Mouse (Mus musculus) adipocyte (in vitro differentiated cells): ENCODE data around the gene Dhx16.
"Not testable (repeated sequence)": the region's sequence is repeated elsewhere in the genome, so short reads cannot be mapped to it uniquely, and the experiment has no call there.

ENCODE experiments used
- DNase-seq: peaks from one replicate; pipeline ENCODE4 v3.0.0-alpha.2; 2016; ENCODE audit warnings: low spot score

Dhx16 gene

DNA sequence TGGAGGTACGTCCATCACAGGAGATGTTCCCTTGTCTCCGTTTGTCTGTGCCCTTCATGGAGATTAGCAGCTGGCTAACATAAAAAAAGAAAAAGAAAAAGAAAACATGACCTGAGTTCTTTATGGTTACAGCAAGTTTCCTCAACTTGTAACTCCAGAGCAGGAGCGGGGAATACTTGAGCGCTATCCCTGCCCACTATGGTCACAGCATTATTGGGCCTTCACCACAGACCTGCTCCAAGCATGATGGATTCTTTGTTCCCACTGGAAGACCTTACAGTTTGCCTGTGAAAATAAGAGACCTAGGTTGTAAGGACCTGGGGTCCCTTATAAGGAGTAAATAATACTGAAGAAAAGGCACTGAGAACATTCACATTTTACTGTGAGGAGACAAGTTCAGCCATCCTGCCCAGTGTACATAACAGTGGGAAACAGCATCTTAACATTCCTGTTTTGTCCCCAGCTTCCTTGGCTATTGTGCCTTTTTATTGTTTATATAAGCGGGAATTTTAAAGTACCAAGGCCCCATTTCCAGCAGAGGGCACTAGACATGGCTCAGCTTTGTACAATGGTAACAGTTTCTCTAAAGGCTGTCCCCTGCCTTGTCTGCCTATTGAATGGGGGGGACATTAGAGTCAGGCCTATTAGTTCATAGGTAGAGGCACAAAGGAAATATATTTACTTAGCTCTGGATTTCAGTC lies 41.4 kb downstream of the Dhx16 start:
- peak; percentile 80 for DNase-seq

DNA sequence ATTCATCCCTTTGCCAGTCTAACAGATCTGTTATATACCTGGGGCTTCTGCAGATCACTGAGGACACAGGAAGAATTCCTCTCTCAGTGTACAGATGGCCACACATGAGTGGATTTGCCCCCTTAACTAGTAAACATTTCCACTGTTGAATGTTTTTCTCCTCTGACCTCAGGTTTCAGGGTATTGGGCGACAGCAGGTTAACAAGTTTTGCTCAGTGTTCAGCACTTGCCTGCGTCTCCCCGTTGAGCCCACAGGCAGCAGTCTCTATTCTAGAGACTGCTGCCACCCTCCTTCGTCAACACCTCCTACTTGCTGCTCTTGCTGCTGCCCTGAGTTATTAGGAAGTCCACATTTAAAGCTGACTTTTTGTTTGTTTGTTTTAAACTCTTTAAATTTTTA lies 42.1 kb downstream of the Dhx16 start:
- DNase-seq, result no peak

DNA sequence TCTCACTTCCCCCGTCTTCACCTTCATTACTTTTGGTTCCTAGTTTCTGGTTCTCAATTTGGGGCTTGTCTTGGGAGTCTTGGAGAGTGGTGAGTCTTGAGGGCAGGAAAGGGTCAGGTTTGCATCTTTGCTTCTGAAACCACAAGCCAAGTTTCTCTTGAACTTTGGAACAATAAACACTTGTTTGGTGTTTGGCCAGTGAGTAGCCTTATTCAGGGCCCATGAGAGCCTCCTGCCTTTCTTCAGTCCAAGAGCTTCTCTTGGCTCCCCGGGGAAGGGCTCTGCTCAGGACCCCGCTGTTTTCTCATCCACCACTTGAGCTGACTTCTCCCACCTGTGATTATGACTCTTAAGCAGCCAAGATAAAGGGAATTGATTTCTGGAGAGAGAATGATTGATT lies 42.9 kb downstream of the Dhx16 start:
- DNase-seq, result peak; percentile 79

DNA sequence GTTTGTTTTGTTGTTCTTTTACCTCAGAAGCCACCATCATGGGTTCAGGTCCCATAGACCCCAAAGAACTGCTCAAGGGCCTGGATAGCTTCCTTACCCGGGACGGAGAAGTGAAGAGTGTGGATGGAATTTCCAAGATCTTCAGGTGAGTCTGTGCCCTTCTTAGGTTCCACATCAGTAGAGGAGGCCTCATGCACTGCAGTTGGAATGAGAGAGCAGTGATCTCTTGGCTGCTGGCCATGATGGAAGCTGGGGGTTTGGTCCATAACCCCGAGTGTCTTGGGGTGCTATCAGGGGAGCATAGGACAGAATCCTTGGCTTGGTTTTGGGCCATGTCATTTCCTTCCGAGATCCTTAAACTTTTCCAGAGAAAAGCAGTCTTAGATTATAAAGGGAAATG lies 43.7 kb downstream of the Dhx16 start:
- DNase-seq, result no peak

DNA sequence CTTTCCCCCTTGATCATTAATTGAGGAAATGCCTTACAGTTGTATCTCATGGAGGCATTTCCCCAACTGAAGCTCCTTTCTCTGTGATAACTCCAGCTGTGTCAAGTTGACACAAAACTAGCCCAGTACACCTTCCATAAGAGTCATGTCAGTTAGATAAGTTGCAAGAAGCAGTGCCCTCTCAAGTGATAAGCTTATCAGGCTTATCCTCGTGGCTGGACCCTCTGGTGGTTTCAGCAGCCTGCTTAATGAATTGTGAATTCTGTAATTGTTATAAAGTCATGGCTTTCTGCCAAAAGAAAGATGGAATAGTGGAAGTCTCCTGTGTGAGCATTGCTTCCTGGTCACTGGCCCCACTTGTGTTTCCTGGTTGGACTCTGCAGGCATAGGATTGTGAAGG lies 47.9 kb downstream of the Dhx16 start:
- DNase-seq, result no peak

DNA sequence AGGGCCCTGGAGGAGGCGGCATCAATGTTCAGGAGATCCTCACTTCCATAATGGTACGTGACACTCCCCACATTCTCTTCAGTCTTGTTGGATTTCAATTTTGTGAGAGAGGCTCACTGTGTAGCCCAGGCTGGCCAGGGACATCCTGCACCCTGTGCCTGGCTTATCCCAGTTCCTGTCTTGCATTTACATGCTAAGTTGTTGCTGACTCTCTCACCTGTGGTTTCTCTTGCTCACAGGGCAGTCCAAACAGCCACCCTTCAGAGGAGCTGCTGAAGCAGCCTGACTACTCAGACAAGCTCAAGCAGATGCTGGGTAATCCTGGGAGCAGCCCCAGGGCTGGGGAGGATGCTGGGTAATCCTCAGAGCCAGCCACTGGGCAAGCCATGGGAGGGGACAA lies 49.9 kb downstream of the Dhx16 start:
- DNase-seq, result no peak

DNA sequence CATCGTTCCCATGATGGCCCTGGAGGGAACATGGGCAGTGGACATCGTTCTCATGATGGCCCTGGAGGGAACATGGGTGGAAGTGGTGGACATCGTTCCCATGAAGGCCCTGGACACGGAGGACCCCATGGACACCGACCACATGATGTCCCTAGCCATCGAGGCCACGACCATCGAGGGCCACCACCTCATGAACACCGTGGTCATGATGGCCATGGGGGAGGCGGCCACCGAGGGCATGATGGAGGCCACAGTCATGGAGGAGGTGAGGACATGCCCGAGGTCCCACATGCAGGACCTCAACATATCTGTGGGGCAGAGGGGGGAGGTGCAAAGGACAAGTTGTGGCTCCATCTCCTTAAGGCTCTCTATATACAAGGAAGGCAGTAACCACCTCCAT lies 51.0 kb downstream of the Dhx16 start:
- DNase-seq, result no peak

DNA sequence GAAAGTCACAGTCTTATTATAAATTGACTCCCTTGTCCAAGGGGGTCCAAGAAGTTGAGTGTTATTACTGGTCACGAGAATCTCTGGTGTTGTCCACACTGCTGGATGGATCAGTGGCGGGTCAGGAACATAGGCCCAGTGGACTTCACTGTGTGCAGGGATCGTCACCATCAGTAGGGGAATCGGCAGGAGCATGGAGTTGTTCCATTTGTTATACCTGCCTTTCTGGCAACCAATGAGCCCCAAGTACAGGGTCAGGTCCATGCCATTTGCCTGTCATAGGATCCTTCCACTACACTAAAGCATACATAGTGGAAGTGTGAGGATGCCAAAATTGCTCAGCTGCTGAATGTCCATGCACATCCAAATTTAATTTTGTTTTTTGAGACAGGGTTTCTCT lies 53.0 kb downstream of the Dhx16 start:
- DNase-seq, result no peak

DNA sequence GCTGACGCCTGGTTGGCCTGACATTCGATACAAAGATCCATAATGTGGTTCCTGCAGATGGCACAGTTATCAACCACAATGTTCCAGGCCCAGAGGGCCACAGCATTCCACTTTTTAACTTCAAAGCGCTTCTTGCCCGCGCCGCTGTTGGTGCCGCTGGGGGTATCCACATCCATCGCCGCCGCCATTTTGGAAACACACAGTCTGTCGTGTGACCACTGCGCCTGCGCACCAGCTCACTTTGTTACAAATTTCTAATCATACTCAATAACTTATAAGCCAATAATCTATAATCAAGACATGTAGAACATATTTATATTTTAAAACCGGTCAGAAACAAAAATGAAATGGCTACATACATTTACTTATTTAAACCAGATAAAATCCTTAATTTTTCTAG lies 56.1 kb downstream of the Dhx16 start:
- DNase-seq, result not testable (repeated sequence)

DNA sequence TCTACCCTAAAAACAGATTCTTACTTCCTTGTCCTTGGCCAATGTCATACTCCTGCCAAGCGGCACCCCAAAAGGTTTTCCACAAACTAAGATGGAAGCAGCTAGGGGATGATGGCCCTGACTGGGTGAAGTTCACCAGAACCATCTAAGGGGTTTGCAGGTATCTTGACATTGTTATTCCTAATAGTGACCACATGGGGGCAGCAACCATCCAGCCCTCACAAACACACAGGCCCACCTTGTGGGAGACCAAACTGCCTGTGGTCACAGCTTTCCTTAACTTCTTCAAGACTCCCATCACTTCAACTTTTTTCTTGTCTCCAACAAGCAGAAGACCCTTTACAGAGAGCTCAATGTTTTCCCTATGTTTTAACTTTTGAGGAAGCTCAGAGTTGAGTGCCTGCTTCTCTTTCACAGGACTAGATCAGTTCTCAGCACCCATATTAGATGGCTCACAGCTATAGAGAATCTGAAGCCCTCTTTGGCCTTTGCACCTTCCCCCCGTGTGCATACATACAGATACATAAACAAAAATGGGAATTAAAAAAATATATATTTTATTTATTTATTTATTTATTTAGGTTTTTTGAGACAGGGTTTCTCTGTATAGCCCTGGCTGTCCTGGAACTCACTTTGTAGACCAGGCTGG lies 58.2 kb downstream of the Dhx16 start:
- peak; percentile 67 for DNase-seq

DNA sequence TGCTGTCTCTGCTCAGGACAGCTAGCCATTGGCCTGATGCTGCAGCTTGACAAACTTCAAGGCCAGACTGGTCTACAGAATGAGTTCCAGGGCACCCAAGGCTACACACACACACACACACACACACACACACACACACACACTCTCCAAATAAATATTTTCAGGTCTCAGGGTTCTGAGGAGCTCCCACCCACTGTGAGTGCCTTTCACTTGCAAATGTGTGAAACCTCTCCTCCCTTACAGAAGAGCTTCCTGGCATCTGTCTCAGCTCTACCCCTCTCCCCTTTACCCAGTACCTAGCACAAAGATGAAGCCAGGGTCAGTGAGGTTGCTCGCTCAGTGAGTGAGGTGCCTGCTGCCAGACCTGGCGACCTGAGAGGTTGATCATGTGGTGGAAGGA lies 59.5 kb downstream of the Dhx16 start:
- DNase-seq, result no peak

DNA sequence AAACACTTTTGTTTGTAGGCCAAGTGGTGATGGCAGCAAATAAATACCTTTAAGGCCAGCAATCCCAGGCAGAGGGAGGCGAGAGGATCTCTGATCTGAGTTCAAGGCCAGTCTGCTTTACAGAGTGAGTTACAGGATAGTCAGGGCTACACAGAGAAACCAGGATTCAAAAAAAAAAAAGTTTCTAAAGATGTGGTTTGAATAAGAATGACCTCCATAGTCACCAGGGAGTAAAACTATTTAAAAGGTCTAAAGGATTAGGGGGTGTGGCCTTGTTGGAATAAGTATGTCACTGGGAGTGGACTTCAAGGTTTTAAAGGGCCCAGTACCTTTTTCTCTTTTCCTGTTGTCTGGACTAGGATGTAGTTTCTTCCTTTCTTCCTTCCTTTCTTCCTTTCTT lies 60.3 kb downstream of the Dhx16 start:
- DNase-seq, result no peak
